Mouse (Mus musculus) lung, adult 2 months (tissue): Measurements from ENCODE around the gene Gga3.

Source experiments
- CTCF ChIP-seq: fragments of 200-500 bp; IDR thresholded peaks from 2 replicates; pipeline ENCODE4 v1.5.1; 2011; ENCODE audit warnings: mild to moderate bottlenecking, low read length, control low read depth; ENCODE audit not compliant: insufficient read depth
- POLR2A ChIP-seq: fragments of 200-500 bp; IDR thresholded peaks from 2 replicates; pipeline ENCODE4 v1.6.1; 2011; ENCODE audit warnings: low read depth, mild to moderate bottlenecking, control low read depth, low read length, borderline replicate concordance; ENCODE audit errors: extremely low read depth

DNA sequence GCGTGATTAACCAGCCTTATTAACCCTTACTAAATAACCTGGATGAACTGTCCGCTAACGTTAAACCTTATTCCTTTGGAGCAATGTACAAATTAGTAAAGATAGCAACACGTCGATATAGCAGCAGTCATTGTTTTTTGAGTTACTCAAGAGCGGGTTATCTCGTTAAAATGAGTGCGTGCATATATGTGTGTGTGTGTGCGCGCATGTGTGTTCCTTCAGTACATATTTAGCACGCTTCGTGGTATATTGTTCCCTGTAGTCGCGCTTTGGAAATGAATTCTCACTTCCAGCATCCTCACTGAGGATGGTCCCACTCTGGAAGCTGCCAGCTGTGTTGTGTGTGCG is 749 bp downstream of the Gga3 start:
- no peak for TF ChIP-seq CTCF
- TF ChIP-seq POLR2A = no peak
